Mouse (Mus musculus): ENCODE data around the gene Ralb. TPM values are rescaled to one million over a fixed set of nuclear protein-coding genes. Genes with fewer than 3 reads are reported as not detected.

The Ralb gene
- polyA plus RNA-seq, 1 experiment from 2014 or later: 97.7 TPM

DNA sequence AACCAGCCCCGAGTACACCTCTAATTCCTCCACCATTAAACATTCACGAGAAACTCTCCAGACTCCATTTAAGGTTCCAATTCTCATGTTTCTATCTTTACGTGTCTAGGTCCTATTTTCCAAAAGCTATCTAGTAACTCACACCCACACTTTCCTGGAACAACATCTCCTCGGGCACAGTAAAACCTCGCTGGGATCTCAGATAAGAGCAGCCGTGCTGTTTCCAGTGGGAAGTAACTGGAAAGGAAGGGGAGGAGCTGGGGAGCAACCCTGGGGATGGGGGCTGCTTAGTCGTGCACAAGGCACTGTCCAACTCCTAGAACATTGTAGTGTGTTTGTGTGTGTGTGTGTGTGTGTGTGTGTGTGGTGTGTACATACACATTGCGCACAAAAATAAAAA is 2.7 kb downstream of the Ralb start:
- WGBS: 84% methylated on average over 8 of the region's 8 CpGs

DNA sequence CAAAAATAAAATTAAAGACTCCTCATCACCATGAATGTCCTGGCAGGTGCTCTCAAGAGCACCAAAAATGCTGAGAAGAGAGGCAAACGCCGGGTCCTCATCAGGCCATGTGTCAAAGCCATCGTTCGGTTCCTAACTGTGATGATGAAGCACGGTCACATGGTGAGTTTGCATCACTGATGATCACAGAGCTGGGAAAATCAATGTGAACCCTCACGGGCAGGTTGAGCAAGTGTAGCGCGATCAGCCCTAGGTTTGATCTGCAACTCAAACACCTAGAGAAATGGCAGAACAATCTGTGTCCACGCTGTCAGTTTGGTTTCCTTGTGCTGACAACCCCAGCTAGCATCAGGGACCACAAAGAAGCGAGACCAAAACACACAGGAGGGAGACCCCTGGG is 5.1 kb downstream of the Ralb start:
- H3K4me1 ChIP-seq: peaks cover 6% of the 10 kb centered on the region
- no peak overlapping the region for H3K27ac ChIP-seq
- H3K9me3 ChIP-seq (replicated peaks): no peaks in the 10 kb centered on the region
- no peak overlapping the region for H3K9ac ChIP-seq
- WGBS: 90% methylated on average over 10 of the region's 10 CpGs
- ATAC-seq (ENCODE audit: low FRiP score): no peak
- no peak overlapping the region for H3K4me3 ChIP-seq
- no peak overlapping the region for H3K4me2 ChIP-seq (replicated peaks)
- H3K27me3 ChIP-seq: no peaks in the 10 kb centered on the region
- peaks cover 3% of the 10 kb centered on the region; the same call in 1 of the 2 replicates for H3K36me3 ChIP-seq

More for the DNA sequence above, 2.7 kb downstream of the Ralb start:
- H3K27me3 ChIP-seq: peaks cover 10% of the 10 kb centered on the region
- H3K4me1 ChIP-seq: peaks cover 10% of the 10 kb centered on the region
- no peak for ATAC-seq (ENCODE audit: low FRiP score)
- no peak overlapping the region for H3K4me3 ChIP-seq
- H3K36me3 ChIP-seq: peaks cover 3% of the 10 kb centered on the region; the same call in 1 of the 2 replicates
- H3K27ac ChIP-seq: no peak overlapping the region
- H3K9ac ChIP-seq: no peak overlapping the region
- no peak overlapping the region for H3K4me2 ChIP-seq (replicated peaks)
- no peaks in the 10 kb centered on the region for H3K9me3 ChIP-seq (replicated peaks)

DNA sequence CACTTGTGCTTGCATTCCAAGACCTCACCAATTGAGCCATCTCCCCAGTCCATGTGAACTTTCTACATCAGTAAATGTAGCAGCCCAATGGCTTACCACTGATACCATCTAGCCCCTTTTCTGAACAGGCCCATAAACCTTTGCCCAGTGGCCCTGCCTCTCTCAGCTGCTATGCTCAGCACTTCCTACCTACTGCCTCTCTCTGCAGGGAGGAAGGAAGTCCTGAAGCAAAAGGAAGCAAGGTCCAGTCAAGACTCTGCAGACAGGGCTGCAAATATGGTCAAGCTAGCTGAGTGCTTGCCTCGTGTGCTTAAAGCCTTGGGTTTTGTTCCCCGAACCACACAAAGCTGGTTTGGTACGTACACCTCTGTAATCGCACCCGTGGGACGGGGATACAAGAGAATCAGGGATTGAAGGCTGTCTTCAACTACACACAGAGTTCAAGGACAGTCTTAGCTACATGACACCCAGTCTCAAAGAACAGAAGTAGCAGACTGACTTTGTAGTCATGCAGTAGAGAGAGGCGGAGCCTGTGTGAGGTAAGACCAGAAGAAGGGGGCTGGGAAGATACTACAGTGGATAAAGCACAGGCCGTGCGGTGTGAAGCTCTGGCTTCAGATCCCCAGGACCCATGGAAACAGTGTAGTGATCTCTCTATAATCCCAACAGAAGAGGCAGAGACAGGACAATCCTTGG is 5.9 kb downstream of the Ralb start:
- Histone ChIP-seq H3K36me3 (peaks cover 3% of the 10 kb centered on the region; the same call in 1 of the 2 replicates), H3K9ac (no peak overlapping the region), H3K9me3 (replicated peaks) (no peaks in the 10 kb centered on the region), H3K4me1 (peaks cover 2% of the 10 kb centered on the region; the same call in 1 of the 2 replicates), H3K27ac (no peak overlapping the region), H3K27me3 (no peaks in the 10 kb centered on the region), H3K4me3 (no peak overlapping the region), H3K4me2 (replicated peaks) (no peak overlapping the region)
- ATAC-seq (ENCODE audit: low FRiP score): no peak
- 85% methylated on average over 9 of the region's 9 CpGs for WGBS

DNA sequence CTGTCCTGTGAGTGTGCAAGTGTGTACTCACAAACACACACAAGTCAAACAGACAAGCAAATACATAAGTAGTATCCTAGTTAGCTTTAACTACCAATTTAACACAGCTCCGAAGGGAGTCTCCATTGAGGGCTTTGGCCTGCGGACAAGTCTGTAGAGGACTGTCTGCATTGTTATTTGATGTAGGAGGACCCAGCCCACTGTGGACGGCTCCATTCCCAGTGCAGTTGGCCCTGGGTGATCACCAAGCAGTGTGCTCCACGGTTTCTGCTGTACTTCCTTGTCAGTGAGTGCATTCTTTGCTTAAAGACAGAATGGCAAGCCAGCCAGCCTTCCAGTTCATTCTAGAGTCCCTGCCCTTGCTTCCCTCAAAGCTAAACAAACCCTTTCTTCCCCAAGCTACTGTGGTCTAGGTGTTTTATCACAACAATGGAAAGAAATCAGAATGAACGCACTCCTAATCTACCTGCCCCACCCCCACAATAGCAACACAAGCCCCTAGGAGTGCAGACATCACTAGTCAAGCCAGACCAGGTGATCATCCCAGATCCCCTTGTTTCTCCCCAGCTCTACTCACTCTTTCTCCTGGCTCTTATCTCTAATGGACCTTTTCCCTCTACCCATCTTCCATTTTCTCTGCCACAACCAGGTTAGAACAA is 7.1 kb downstream of the Ralb start:
- no peaks in the 10 kb centered on the region for H3K27me3 ChIP-seq
- 0 out of 2 replicates have a peak, but pooled peaks cover under 1% of the 10 kb centered on the region for H3K4me1 ChIP-seq
- no peak overlapping the region for H3K27ac ChIP-seq
- H3K4me3 ChIP-seq: no peak overlapping the region
- no peak for ATAC-seq (ENCODE audit: low FRiP score)
- no peaks in the 10 kb centered on the region for H3K9me3 ChIP-seq (replicated peaks)
- WGBS: 72% methylated on average over 5 of the region's 5 CpGs
- no peak overlapping the region for H3K9ac ChIP-seq
- H3K36me3 ChIP-seq: peaks cover 3% of the 10 kb centered on the region; the same call in 1 of the 2 replicates
- H3K4me2 ChIP-seq (replicated peaks): no peak overlapping the region

DNA sequence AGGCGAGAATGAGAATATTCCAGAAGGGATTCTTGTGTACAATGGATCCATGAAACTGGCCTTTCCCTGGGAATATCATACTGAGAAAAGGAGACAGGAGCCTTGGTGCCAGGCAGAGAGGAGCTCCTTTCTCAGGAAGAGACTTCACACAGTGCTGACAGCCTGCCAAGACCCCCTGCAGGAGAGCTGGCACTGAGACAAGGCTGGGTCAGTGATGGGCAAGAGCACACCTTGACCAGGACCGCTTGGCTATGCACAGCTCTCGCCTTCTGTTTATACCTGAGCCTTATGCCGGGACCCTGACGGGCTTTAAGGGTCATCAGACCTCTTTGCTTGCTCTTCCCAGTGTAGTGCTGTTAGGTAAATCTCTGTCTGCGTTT is 9.2 kb downstream of the Ralb start:
- Histone ChIP-seq H3K27me3 (no peaks in the 10 kb centered on the region), H3K4me3 (no peak overlapping the region), H3K36me3 (no peaks in the 10 kb centered on the region), H3K9me3 (replicated peaks) (no peaks in the 10 kb centered on the region), H3K27ac (no peak overlapping the region), H3K9ac (no peak overlapping the region), H3K4me2 (replicated peaks) (no peak overlapping the region), H3K4me1 (peaks cover 7% of the 10 kb centered on the region; the same call in 1 of the 2 replicates)
- no peak for ATAC-seq (ENCODE audit: low FRiP score)
- 89% methylated on average over 6 of the region's 6 CpGs for WGBS

DNA sequence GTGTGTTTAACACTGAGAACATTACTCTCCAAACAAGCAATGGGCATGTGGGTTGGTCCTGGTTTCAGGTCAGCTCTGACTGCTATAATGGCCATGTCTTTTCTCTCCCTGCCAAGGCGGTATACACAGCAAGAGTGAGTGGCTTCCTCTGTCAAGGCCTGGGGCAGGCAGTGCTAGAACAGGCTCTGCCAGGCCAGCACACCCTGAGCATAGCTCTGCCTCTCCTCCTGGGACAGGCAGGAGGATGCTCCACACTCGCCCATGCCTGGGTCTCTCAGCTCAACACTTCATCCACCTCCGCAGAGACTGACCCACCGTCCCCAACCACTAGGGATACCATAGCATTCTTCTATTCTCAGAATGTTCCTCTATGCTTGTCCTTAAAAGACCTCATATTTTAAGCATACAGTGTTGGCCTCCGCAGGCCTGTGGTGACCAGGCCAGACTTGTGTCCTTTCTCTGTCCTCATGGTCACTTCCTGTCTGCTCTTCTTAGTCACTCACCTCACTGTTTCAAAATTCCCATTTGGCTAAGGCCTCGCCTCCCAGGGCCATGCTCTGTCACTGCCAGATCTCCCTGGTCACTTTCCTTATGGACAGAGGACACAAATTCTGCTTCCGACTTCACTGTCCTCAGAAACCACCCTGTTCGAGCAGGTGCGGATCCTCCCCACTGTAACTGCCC is 9.7 kb downstream of the Ralb start:
- Histone ChIP-seq H3K27me3 (no peaks in the 10 kb centered on the region), H3K36me3 (no peaks in the 10 kb centered on the region), H3K4me2 (replicated peaks) (no peak overlapping the region), H3K9ac (no peak overlapping the region), H3K4me1 (peaks cover 7% of the 10 kb centered on the region; the same call in 1 of the 2 replicates), H3K4me3 (no peak overlapping the region), H3K27ac (no peak overlapping the region), H3K9me3 (replicated peaks) (no peaks in the 10 kb centered on the region)
- whole genome bisulfite sequencing: 97% methylated on average over 9 of the region's 9 CpGs
- no peak for ATAC-seq (ENCODE audit: low FRiP score)

DNA sequence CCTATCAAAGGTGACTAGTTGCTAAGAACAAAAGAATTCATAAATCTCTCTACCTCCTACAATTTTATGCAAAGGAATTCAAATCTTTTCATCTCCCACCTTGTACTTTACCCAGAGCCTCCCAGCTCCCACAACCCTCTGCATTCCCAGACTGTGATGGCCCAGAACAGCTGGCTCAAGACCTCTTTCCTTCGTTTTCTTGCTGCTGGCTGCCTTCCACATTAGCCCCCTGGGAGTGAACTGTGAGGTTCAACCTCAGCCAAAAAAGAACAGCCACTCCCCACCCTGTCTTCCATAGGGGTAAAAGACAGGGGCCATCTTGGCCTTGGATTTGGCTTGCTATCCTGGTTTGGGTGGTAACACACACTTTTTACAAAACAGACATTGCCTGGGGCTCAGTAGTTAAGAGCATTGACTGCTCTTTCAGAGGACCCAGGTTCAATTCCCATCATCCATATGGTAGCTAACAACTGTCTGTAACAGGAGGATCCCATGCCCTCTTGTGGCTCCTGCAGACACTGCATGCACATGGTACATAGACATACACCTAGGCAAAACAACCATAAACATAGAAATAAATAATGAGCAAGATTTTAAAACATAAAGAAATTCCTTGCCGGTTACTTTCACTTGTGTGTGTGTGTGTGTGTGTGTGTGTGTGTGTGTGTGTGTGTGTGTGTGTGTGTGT is 10.4 kb downstream of the Ralb start:
- no peak for ATAC-seq (ENCODE audit: low FRiP score)
- H3K9ac ChIP-seq: no peak overlapping the region
- no peaks in the 10 kb centered on the region for H3K27me3 ChIP-seq
- WGBS: 69% methylated on average over 2 of the region's 2 CpGs
- H3K4me3 ChIP-seq: no peak overlapping the region
- no peaks in the 10 kb centered on the region for H3K36me3 ChIP-seq
- peaks cover 7% of the 10 kb centered on the region; the same call in 1 of the 2 replicates for H3K4me1 ChIP-seq
- no peak overlapping the region for H3K4me2 ChIP-seq (replicated peaks)
- H3K9me3 ChIP-seq (replicated peaks): no peaks in the 10 kb centered on the region
- no peak overlapping the region for H3K27ac ChIP-seq

DNA sequence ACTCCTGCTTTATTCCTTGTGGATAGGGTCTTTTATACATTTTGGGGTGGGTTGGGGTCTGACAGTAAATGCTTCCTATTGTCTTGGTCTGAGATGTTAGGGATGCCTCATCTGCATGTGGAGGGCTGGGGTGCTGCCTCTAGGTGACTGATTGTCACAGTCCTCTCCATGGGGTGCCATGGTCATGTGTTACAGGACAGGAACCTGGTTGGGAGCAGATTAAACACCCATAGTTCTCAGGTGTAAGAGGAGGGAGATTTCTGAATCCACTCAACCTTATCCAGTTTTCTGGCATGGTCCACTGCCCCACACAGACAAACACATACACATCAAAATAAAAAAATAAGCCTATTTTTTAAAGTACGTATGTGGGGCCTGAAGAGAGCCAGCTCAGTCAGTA is 12.1 kb downstream of the Ralb start:
- no peak overlapping the region for H3K27ac ChIP-seq
- H3K9me3 ChIP-seq (replicated peaks): no peaks in the 10 kb centered on the region
- H3K4me1 ChIP-seq: peaks cover 12% of the 10 kb centered on the region
- H3K27me3 ChIP-seq: no peaks in the 10 kb centered on the region
- no peak overlapping the region for H3K9ac ChIP-seq
- H3K36me3 ChIP-seq: no peaks in the 10 kb centered on the region
- WGBS: 75% methylated on average over 1 of the region's 1 CpGs
- H3K4me2 ChIP-seq (replicated peaks): no peak overlapping the region
- no peak overlapping the region for H3K4me3 ChIP-seq
- ATAC-seq (ENCODE audit: low FRiP score): no peak

DNA sequence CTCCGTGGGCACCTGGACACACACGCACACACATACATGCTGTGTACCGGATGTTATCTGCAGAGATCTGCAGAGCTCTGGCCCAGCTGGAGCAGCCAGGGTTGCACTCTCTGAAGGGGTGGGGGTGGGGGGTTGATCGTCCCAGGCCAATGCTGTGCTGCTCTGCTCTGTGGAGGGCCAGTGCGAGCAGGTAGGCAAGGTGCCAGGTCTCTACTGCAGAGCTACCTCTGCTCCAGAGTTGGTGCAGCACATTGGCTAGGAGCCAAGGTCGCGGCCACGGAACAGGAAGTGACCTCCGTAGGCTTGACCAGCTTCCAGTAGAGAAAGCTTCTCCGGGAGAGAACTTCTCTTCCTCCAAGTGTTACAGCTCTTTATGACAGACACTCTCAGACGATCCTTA is 12.5 kb downstream of the Ralb start:
- Histone ChIP-seq H3K36me3 (no peaks in the 10 kb centered on the region), H3K9me3 (replicated peaks) (no peaks in the 10 kb centered on the region), H3K9ac (no peak overlapping the region), H3K4me3 (no peak overlapping the region), H3K4me2 (replicated peaks) (no peak overlapping the region), H3K27ac (no peak overlapping the region), H3K27me3 (no peaks in the 10 kb centered on the region), H3K4me1 (peaks cover 14% of the 10 kb centered on the region)
- 59% methylated on average over 11 of the region's 11 CpGs for WGBS
- ATAC-seq (ENCODE audit: low FRiP score): no peak

DNA sequence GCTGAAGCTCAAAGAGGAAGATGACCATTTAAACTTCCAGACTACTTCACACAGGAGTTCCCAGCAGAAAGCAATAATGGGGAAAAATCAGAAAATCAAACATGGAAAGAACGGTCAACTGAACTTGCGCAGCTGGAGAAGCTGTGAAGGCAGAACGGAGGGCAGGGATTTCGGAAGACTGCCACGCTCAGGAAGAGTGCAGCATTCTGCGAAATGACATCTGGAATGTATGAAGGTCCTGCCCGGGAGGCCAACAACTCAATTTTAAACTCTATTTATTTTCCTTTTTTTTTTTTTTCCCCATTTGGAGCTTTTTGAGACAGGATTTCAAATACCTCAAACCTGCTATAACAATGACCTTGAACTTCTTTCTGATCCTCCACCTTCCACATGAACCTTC is 13.8 kb downstream of the Ralb start:
- Histone ChIP-seq H3K9me3 (replicated peaks) (no peaks in the 10 kb centered on the region), H3K4me1 (peaks cover 19% of the 10 kb centered on the region), H3K27me3 (no peaks in the 10 kb centered on the region), H3K4me2 (replicated peaks) (no peak overlapping the region), H3K9ac (no peak overlapping the region), H3K4me3 (no peak overlapping the region), H3K27ac (no peak overlapping the region), H3K36me3 (no peaks in the 10 kb centered on the region)
- ATAC-seq (ENCODE audit: low FRiP score): no peak
- WGBS: 83% methylated on average over 7 of the region's 7 CpGs

DNA sequence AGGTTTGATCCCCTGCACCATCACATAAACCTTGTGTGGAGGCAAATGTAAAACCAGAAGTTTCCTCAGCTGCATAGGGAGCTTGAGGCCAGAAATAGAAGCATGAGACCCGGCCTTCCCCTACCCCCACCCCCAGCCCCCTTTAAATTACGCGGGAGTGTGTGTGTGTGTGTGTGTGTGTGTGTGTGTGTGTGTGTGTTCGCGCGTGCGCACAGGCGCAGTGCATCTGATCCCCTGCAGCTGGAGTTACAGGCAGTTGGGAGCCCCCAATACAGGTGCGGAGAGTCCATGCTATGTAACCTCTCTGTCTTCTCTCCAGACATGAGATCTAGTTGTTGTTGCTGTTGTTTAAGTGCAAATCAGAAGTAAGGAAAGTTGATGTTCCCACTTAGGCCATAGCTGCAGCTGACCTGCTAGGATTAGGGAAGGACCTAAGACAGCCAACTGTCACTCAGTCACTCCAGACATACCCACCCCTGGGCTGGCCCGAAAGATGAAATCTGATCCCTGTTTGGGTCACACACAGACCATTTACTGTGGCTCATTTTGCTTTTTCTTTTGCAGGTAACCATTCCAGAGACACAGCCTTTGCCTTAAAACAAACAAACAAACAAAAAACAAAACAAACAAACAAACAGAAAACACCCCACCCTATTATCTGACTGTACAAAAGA is 16.5 kb downstream of the Ralb start:
- no peak overlapping the region for H3K4me2 ChIP-seq (replicated peaks)
- H3K27me3 ChIP-seq: no peaks in the 10 kb centered on the region
- H3K4me3 ChIP-seq: no peak overlapping the region
- 65% methylated on average over 10 of the region's 10 CpGs for WGBS
- no peaks in the 10 kb centered on the region for H3K9me3 ChIP-seq (replicated peaks)
- H3K9ac ChIP-seq: no peak overlapping the region
- peaks cover 19% of the 10 kb centered on the region for H3K4me1 ChIP-seq
- no peak overlapping the region for H3K27ac ChIP-seq
- H3K36me3 ChIP-seq: no peaks in the 10 kb centered on the region
- no peak for ATAC-seq (ENCODE audit: low FRiP score)

DNA sequence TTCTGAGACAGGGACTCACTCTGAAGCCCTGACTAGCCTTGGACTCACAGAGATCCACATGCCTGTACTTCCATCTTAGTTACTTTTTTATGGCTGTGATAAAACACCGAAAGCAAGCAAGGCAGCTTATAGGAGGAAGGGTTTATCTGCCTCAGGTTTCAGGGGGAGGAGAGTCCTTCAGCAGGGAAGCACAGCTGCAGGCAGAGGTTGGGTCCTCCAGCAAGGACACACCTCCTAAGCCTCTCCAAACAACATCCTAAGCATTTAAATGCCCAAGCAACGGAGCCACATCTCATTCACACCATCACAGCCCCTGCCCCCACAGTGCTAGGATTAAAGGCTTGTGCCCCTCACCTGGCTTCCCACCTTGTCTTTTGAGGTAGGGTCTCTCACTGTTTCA is 18.8 kb downstream of the Ralb start:
- H3K4me3 ChIP-seq: no peak overlapping the region
- ATAC-seq (ENCODE audit: low FRiP score): no peak
- no peak overlapping the region for H3K4me2 ChIP-seq (replicated peaks)
- H3K27me3 ChIP-seq: no peaks in the 10 kb centered on the region
- no peak overlapping the region for H3K27ac ChIP-seq
- H3K36me3 ChIP-seq: peaks cover 10% of the 10 kb centered on the region; the same call in 1 of the 2 replicates
- no peaks in the 10 kb centered on the region for H3K9me3 ChIP-seq (replicated peaks)
- peaks cover 12% of the 10 kb centered on the region for H3K4me1 ChIP-seq
- WGBS: 25% methylated on average over 2 of the region's 2 CpGs
- H3K9ac ChIP-seq: no peak overlapping the region
